Mouse (Mus musculus): ENCODE measurements at regions not wholly inside any gene's neighbourhood (a gene's known extent, or its start where the extent isn't known, plus 50 kb on each side); places are given as distances from the start of the nearest gene placed in this dataset.

GRCm38 (mm10) chr13:47321876-47322275, 199.4 kb downstream of the Rnf144b start:
- Histone ChIP-seq H3K27me3 (ENCODE audit: control insufficient read depth, insufficient read depth, insufficient read length) (no peaks in the 10 kb centered on the region), H3K79me2 (ENCODE audit: control insufficient read depth, insufficient read depth) (no peaks in the 10 kb centered on the region), H3K4me3 (ENCODE audit: insufficient read depth, poor library complexity, severe bottlenecking) (no peak overlapping the region)

GRCm38 (mm10) chr13:47335996-47336684, 213.7 kb downstream of the Rnf144b start:
- Histone ChIP-seq H3K36me3 (ENCODE audit: control insufficient read depth, insufficient read depth) (no peaks in the 10 kb centered on the region), H3K27me3 (ENCODE audit: control insufficient read depth, insufficient read depth, insufficient read length) (no peaks in the 10 kb centered on the region), H3ac (ENCODE audit: control insufficient read depth, insufficient read length, low read depth) (no peak overlapping the region), H3K79me3 (ENCODE audit: low read depth) (no peaks in the 10 kb centered on the region), H3K4me3 (ENCODE audit: insufficient read depth, poor library complexity, severe bottlenecking) (no peak overlapping the region), H3K79me2 (ENCODE audit: control insufficient read depth, insufficient read depth) (no peaks in the 10 kb centered on the region)
- peak; percentile 79 for TF ChIP-seq USF1 (IDR thresholded peaks at IDR 0.05; ENCODE audit: low read depth)
- TF ChIP-seq CTCF (IDR thresholded peaks at IDR 0.05; ENCODE audit: control insufficient read depth, insufficient read depth, insufficient read length), result no peak
- no peak for TF ChIP-seq FOSL1 (IDR thresholded peaks at IDR 0.05; ENCODE audit: insufficient read depth, low read length, poor library complexity, severe bottlenecking)
- TF ChIP-seq MAX (IDR thresholded peaks at IDR 0.05), result peak; percentile 35
- TF ChIP-seq MYOG (IDR thresholded peaks at IDR 0.05; ENCODE audit: control insufficient read depth, extremely low read depth, insufficient read length), result no peak
- peak; percentile 88 for TF ChIP-seq MYOD1 (IDR thresholded peaks at IDR 0.05; ENCODE audit: control insufficient read depth, insufficient read length, low read depth)
- no peak for TF ChIP-seq CEBPB (IDR thresholded peaks at IDR 0.05; ENCODE audit: low read depth)

More at GRCm38 (mm10) chr13:47321876-47322275, 199.4 kb downstream of the Rnf144b start:
- no peaks in the 10 kb centered on the region for H3K36me3 ChIP-seq (ENCODE audit: control insufficient read depth, insufficient read depth)
- TF ChIP-seq MYOG (IDR thresholded peaks at IDR 0.05; ENCODE audit: control insufficient read depth, extremely low read depth, insufficient read length) (no peak), CTCF (IDR thresholded peaks at IDR 0.05; ENCODE audit: control insufficient read depth, insufficient read depth, insufficient read length) (no peak), USF1 (IDR thresholded peaks at IDR 0.05; ENCODE audit: low read depth) (no peak)
- no peak overlapping the region for H3ac ChIP-seq (ENCODE audit: control insufficient read depth, insufficient read length, low read depth)
- no peaks in the 10 kb centered on the region for H3K79me3 ChIP-seq (ENCODE audit: low read depth)

GRCm38 (mm10) chr13:47336865-47337441, 214.5 kb downstream of the Rnf144b start:
- Histone ChIP-seq H3K79me2 (ENCODE audit: control insufficient read depth, insufficient read depth) (no peaks in the 10 kb centered on the region), H3ac (ENCODE audit: control insufficient read depth, insufficient read length, low read depth) (no peak overlapping the region), H3K27me3 (ENCODE audit: control insufficient read depth, insufficient read depth, insufficient read length) (no peaks in the 10 kb centered on the region), H3K79me3 (ENCODE audit: low read depth) (no peaks in the 10 kb centered on the region), H3K4me3 (ENCODE audit: insufficient read depth, poor library complexity, severe bottlenecking) (no peak overlapping the region), H3K36me3 (ENCODE audit: control insufficient read depth, insufficient read depth) (no peaks in the 10 kb centered on the region)
- peak; percentile 24 for TF ChIP-seq MYOD1 (IDR thresholded peaks at IDR 0.05; ENCODE audit: control insufficient read depth, insufficient read length, low read depth)
- no peak for TF ChIP-seq USF1 (IDR thresholded peaks at IDR 0.05; ENCODE audit: low read depth)
- no peak for TF ChIP-seq MYOG (IDR thresholded peaks at IDR 0.05; ENCODE audit: control insufficient read depth, extremely low read depth, insufficient read length)

- Histone ChIP-seq H3K27me3 (ENCODE audit: control insufficient read depth, insufficient read depth, insufficient read length) (no peaks in the 10 kb centered on the region), H3K79me2 (ENCODE audit: control insufficient read depth, insufficient read depth) (no peaks in the 10 kb centered on the region), H3K79me3 (ENCODE audit: low read depth) (no peaks in the 10 kb centered on the region), H3K4me3 (ENCODE audit: insufficient read depth, poor library complexity, severe bottlenecking) (no peak overlapping the region), H3ac (ENCODE audit: control insufficient read depth, insufficient read length, low read depth) (no peak overlapping the region), H3K36me3 (ENCODE audit: control insufficient read depth, insufficient read depth) (no peaks in the 10 kb centered on the region)
- no peak for TF ChIP-seq MYOD1 (IDR thresholded peaks at IDR 0.05; ENCODE audit: control insufficient read depth, insufficient read length, low read depth)
- TF ChIP-seq USF1 (IDR thresholded peaks at IDR 0.05; ENCODE audit: low read depth), result no peak
- no peak for TF ChIP-seq MYOG (IDR thresholded peaks at IDR 0.05; ENCODE audit: control insufficient read depth, extremely low read depth, insufficient read length)
- TF ChIP-seq MAX (IDR thresholded peaks at IDR 0.05), result no peak
- TF ChIP-seq CTCF (IDR thresholded peaks at IDR 0.05; ENCODE audit: control insufficient read depth, insufficient read depth, insufficient read length), result no peak
- TF ChIP-seq FOSL1 (IDR thresholded peaks at IDR 0.05; ENCODE audit: insufficient read depth, low read length, poor library complexity, severe bottlenecking), result no peak
- TF ChIP-seq CEBPB (IDR thresholded peaks at IDR 0.05; ENCODE audit: low read depth), result no peak
Observed at GRCm38 (mm10) chr13:47339411-47339810, 217.0 kb downstream of the Rnf144b start.

GRCm38 (mm10) chr13:47342361-47342760, 219.9 kb downstream of the Rnf144b start:
- no peak overlapping the region for H3ac ChIP-seq (ENCODE audit: control insufficient read depth, insufficient read length, low read depth)
- no peaks in the 10 kb centered on the region for H3K27me3 ChIP-seq (ENCODE audit: control insufficient read depth, insufficient read depth, insufficient read length)
- no peaks in the 10 kb centered on the region for H3K79me2 ChIP-seq (ENCODE audit: control insufficient read depth, insufficient read depth)
- H3K4me3 ChIP-seq (ENCODE audit: insufficient read depth, poor library complexity, severe bottlenecking), result no peak overlapping the region
- no peaks in the 10 kb centered on the region for H3K36me3 ChIP-seq (ENCODE audit: control insufficient read depth, insufficient read depth)
- TF ChIP-seq FOSL1 (IDR thresholded peaks at IDR 0.05; ENCODE audit: insufficient read depth, low read length, poor library complexity, severe bottlenecking) (no peak), MYOG (IDR thresholded peaks at IDR 0.05; ENCODE audit: control insufficient read depth, extremely low read depth, insufficient read length) (no peak), CTCF (IDR thresholded peaks at IDR 0.05; ENCODE audit: control insufficient read depth, insufficient read depth, insufficient read length) (no peak), USF1 (IDR thresholded peaks at IDR 0.05; ENCODE audit: low read depth) (no peak)
- no peaks in the 10 kb centered on the region for H3K79me3 ChIP-seq (ENCODE audit: low read depth)

GRCm38 (mm10) chr13:47345576-47345975, 223.1 kb downstream of the Rnf144b start:
- no peaks in the 10 kb centered on the region for H3K79me3 ChIP-seq (ENCODE audit: low read depth)
- H3K27me3 ChIP-seq (ENCODE audit: control insufficient read depth, insufficient read depth, insufficient read length), result no peaks in the 10 kb centered on the region
- H3ac ChIP-seq (ENCODE audit: control insufficient read depth, insufficient read length, low read depth), result no peak overlapping the region
- no peaks in the 10 kb centered on the region for H3K36me3 ChIP-seq (ENCODE audit: control insufficient read depth, insufficient read depth)
- no peaks in the 10 kb centered on the region for H3K79me2 ChIP-seq (ENCODE audit: control insufficient read depth, insufficient read depth)
- no peak overlapping the region for H3K4me3 ChIP-seq (ENCODE audit: insufficient read depth, poor library complexity, severe bottlenecking)
- no peak for TF ChIP-seq MYOD1 (IDR thresholded peaks at IDR 0.05; ENCODE audit: control insufficient read depth, insufficient read length, low read depth)
- no peak for TF ChIP-seq MAX (IDR thresholded peaks at IDR 0.05)
- no peak for TF ChIP-seq USF1 (IDR thresholded peaks at IDR 0.05; ENCODE audit: low read depth)
- TF ChIP-seq MYOG (IDR thresholded peaks at IDR 0.05; ENCODE audit: control insufficient read depth, extremely low read depth, insufficient read length), result no peak
- no peak for TF ChIP-seq CEBPB (IDR thresholded peaks at IDR 0.05; ENCODE audit: low read depth)
- no peak for TF ChIP-seq CTCF (IDR thresholded peaks at IDR 0.05; ENCODE audit: control insufficient read depth, insufficient read depth, insufficient read length)
- no peak for TF ChIP-seq FOSL1 (IDR thresholded peaks at IDR 0.05; ENCODE audit: insufficient read depth, low read length, poor library complexity, severe bottlenecking)

Data from C2C12 (cell line).